In genomic region chr1:151939987-151940386, GRCm38 (mm10) we compare ENCODE assay signal across 20 mouse cellular contexts.
DNase-seq lines count a peak whose midpoint lies in the region; ATAC-seq and TF ChIP-seq lines count a peak whose summit lies in the region.
"Had no signal": no experiment of that assay in that cellular context is flagged by ENCODE, and none has a peak within 500 bp of the region (broad histone marks: within the 10 kb centered on the region; RNA-seq: fewer than 3 reads in every experiment).

No protein-coding gene starts in this region.

- H3K9ac ChIP-seq in forebrain, embryonic 13.5 days, result no peak overlapping the region
- H3K9ac ChIP-seq in forebrain, embryonic 16.5 days (replicated peaks; ENCODE audit: low read depth, low read length), result no peak overlapping the region
- H3K9ac ChIP-seq in heart, embryonic 14.5 days (ENCODE audit: low read length), result peak overlapping the region; percentile 25; the same call in 1 of the 2 replicates
- H3K9ac ChIP-seq in liver, embryonic 11.5 days (ENCODE audit: low read depth, low read length), result no peak overlapping the region
- no peak overlapping the region for H3K9ac ChIP-seq in liver, postnatal 0 days (replicated peaks)
- no peak overlapping the region for H3K9ac ChIP-seq in intestine, embryonic 16.5 days (ENCODE audit: low read depth, low read length)
- H3K9ac ChIP-seq: kidney, embryonic 15.5 days; liver, embryonic 14.5 days had no signal

- TF ChIP-seq CTCF in liver, postnatal 0 days (IDR thresholded peaks at IDR 0.05; ENCODE audit: low read depth), result no peak

- H3K27me3 ChIP-seq in forebrain, embryonic 13.5 days, result no peaks in the 10 kb centered on the region
- H3K27me3 ChIP-seq in forebrain, embryonic 16.5 days (replicated peaks; ENCODE audit: control insufficient read depth, insufficient read depth, low read length), result no peaks in the 10 kb centered on the region
- H3K27me3 ChIP-seq in heart, embryonic 14.5 days (ENCODE audit: control insufficient read depth, insufficient read depth, low read length), result no peaks in the 10 kb centered on the region
- H3K27me3 ChIP-seq in liver, embryonic 11.5 days (replicated peaks; ENCODE audit: control insufficient read depth, insufficient read depth, low read length), result no peaks in the 10 kb centered on the region
- no peaks in the 10 kb centered on the region for H3K27me3 ChIP-seq in liver, postnatal 0 days (ENCODE audit: insufficient read depth, low read length)
- no peaks in the 10 kb centered on the region for H3K27me3 ChIP-seq in intestine, embryonic 16.5 days (replicated peaks; ENCODE audit: control insufficient read depth, insufficient read depth, low read length)
- H3K27me3 ChIP-seq: kidney, embryonic 15.5 days had no signal

- peak overlapping the region; percentile 25; the same call in 1 of the 2 replicates for H3K27ac ChIP-seq in forebrain, embryonic 13.5 days
- H3K27ac ChIP-seq in forebrain, embryonic 16.5 days (ENCODE audit: low read length), result no peak overlapping the region
- H3K27ac ChIP-seq in heart, embryonic 14.5 days (replicated peaks in 1 of 2; ENCODE audit: control insufficient read depth in 1 of 2, insufficient read depth in 1 of 2, low read depth in 2 of 2, low read length in 2 of 2), result 0 out of 4 replicates have a peak overlapping the region, but pooled peaks of 1 of the 2 experiments have one; percentile 16
- H3K27ac ChIP-seq in liver, embryonic 11.5 days (ENCODE audit: low read depth, low read length), result no peak overlapping the region
- no peak overlapping the region for H3K27ac ChIP-seq in liver, postnatal 0 days (ENCODE audit: low read depth)
- H3K27ac ChIP-seq in intestine, embryonic 16.5 days (ENCODE audit: low read length), result no peak overlapping the region
- H3K27ac ChIP-seq: kidney, embryonic 15.5 days; liver, embryonic 14.5 days had no signal

- peaks cover 31% of the 10 kb centered on the region for H3K4me1 ChIP-seq in forebrain, embryonic 13.5 days
- peaks cover 23% of the 10 kb centered on the region for H3K4me1 ChIP-seq in forebrain, embryonic 16.5 days (replicated peaks; ENCODE audit: control insufficient read depth, insufficient read depth, low read length)
- peaks cover 29 to 48% of the 10 kb centered on the region in 2 experiments for H3K4me1 ChIP-seq in heart, embryonic 14.5 days (ENCODE audit: control insufficient read depth in 2 of 2, insufficient read depth in 2 of 2, low read length in 2 of 2)
- H3K4me1 ChIP-seq in liver, embryonic 11.5 days (replicated peaks; ENCODE audit: control insufficient read depth, insufficient read depth, low read length), result peaks cover 22% of the 10 kb centered on the region
- H3K4me1 ChIP-seq in liver, postnatal 0 days (ENCODE audit: insufficient read depth), result no peaks in the 10 kb centered on the region; the same call in none of the 2 replicates
- peaks cover 31% of the 10 kb centered on the region for H3K4me1 ChIP-seq in intestine, embryonic 16.5 days (ENCODE audit: control insufficient read depth, insufficient read depth, low read length)

- 70% methylated on average over 8 of the region's 8 CpGs for WGBS in forebrain, embryonic 13.5 days
- 60% methylated on average over 8 of the region's 8 CpGs for WGBS in forebrain, embryonic 16.5 days
- WGBS in heart, embryonic 14.5 days, result 21% methylated on average over 8 of the region's 8 CpGs
- WGBS in liver, embryonic 11.5 days, result 32% methylated on average over 8 of the region's 8 CpGs
- WGBS in liver, postnatal 0 days (ENCODE audit: insufficient replicate concordance), result 40% methylated on average over 8 of the region's 8 CpGs
- WGBS in intestine, embryonic 16.5 days, result 37% methylated on average over 8 of the region's 8 CpGs

- DNase-seq in heart, postnatal 14 days, result no peak
- DNase-seq in liver, embryonic 11.5 days (ENCODE audit: low spot score), result no peak
- DNase-seq in liver, postnatal 0 days, result no peak
- DNase-seq in cerebellum, postnatal 4 days (ENCODE audit: low spot score in 2 of 2), result no peak
- DNase-seq: adrenal gland, postnatal 14 days; cerebellum, postnatal 10 days; embryo, embryonic 11 days; gastrocnemius, postnatal 10 days; kidney, postnatal 4 days; layer of hippocampus, adult 9-11 months; lung, postnatal 10 days; right cerebral cortex, postnatal 4 days had no signal

- TF ChIP-seq EP300 in liver, postnatal 0 days (IDR thresholded peaks at IDR 0.05; ENCODE audit: low read depth), result no peak

- no peak overlapping the region for H3K4me3 ChIP-seq in forebrain, embryonic 13.5 days
- no peak overlapping the region for H3K4me3 ChIP-seq in forebrain, embryonic 16.5 days (replicated peaks; ENCODE audit: low read length)
- H3K4me3 ChIP-seq in heart, embryonic 14.5 days (ENCODE audit: control insufficient read depth in 1 of 2, insufficient read depth in 1 of 2, low read depth in 1 of 2, low read length in 2 of 2), result no peak overlapping the region
- no peak overlapping the region for H3K4me3 ChIP-seq in liver, embryonic 11.5 days (ENCODE audit: low read depth, low read length)
- no peak overlapping the region for H3K4me3 ChIP-seq in liver, postnatal 0 days (ENCODE audit: low read depth, low read length)
- H3K4me3 ChIP-seq in intestine, embryonic 16.5 days (ENCODE audit: low read length), result no peak overlapping the region
- H3K4me3 ChIP-seq: kidney, embryonic 15.5 days had no signal

- H3K4me2 ChIP-seq in forebrain, embryonic 13.5 days, result no peak overlapping the region
- no peak overlapping the region for H3K4me2 ChIP-seq in forebrain, embryonic 16.5 days (ENCODE audit: low read length)
- H3K4me2 ChIP-seq in heart, embryonic 14.5 days (ENCODE audit: low read length), result peak overlapping the region; percentile 40
- peak overlapping the region; percentile 32 for H3K4me2 ChIP-seq in liver, embryonic 11.5 days
- no peak overlapping the region for H3K4me2 ChIP-seq in liver, postnatal 0 days (ENCODE audit: low read depth, low read length)
- H3K4me2 ChIP-seq in intestine, embryonic 16.5 days (ENCODE audit: low read depth, low read length), result no peak overlapping the region
- H3K4me2 ChIP-seq: kidney, embryonic 15.5 days; midbrain, embryonic 11.5 days had no signal

- intact Hi-C loops in heart, postnatal 14 days (cut with DNase I), result no loop called here

- no peaks in the 10 kb centered on the region for H3K36me3 ChIP-seq in forebrain, embryonic 13.5 days (ENCODE audit: poor library complexity, severe bottlenecking)
- H3K36me3 ChIP-seq in forebrain, embryonic 16.5 days (ENCODE audit: control insufficient read depth, insufficient read depth), result no peaks in the 10 kb centered on the region
- no peaks in the 10 kb centered on the region for H3K36me3 ChIP-seq in heart, embryonic 14.5 days (ENCODE audit: control insufficient read depth, insufficient read depth, low read length)
- H3K36me3 ChIP-seq in liver, embryonic 11.5 days (ENCODE audit: control insufficient read depth, insufficient read depth, low read length), result no peaks in the 10 kb centered on the region
- H3K36me3 ChIP-seq in liver, postnatal 0 days (replicated peaks; ENCODE audit: insufficient read depth, low read length), result no peaks in the 10 kb centered on the region
- H3K36me3 ChIP-seq in intestine, embryonic 16.5 days (ENCODE audit: control insufficient read depth, insufficient read depth, low read length), result no peaks in the 10 kb centered on the region
- H3K36me3 ChIP-seq: G1E; kidney, embryonic 15.5 days had no signal

- no peaks in the 10 kb centered on the region for H3K9me3 ChIP-seq in forebrain, embryonic 13.5 days (replicated peaks)
- H3K9me3 ChIP-seq in forebrain, embryonic 16.5 days (ENCODE audit: control insufficient read depth, low read length), result no peaks in the 10 kb centered on the region
- no peaks in the 10 kb centered on the region for H3K9me3 ChIP-seq in heart, embryonic 14.5 days (ENCODE audit: control insufficient read depth, low read length)
- H3K9me3 ChIP-seq in liver, embryonic 11.5 days (ENCODE audit: control insufficient read depth, low read length), result no peaks in the 10 kb centered on the region
- no peaks in the 10 kb centered on the region for H3K9me3 ChIP-seq in liver, postnatal 0 days (ENCODE audit: low read length)
- no peaks in the 10 kb centered on the region for H3K9me3 ChIP-seq in intestine, embryonic 16.5 days (ENCODE audit: control insufficient read depth, low read length)
- H3K9me3 ChIP-seq: kidney, embryonic 15.5 days had no signal

- ATAC-seq in forebrain, embryonic 13.5 days, result no peak
- ATAC-seq in forebrain, embryonic 16.5 days, result no peak
- no peak for ATAC-seq in heart, embryonic 14.5 days (ENCODE audit: insufficient number of reproducible peaks, insufficient read depth, low FRiP score, low read depth)
- peak; percentile 35; the same call in 1 of the 2 replicates for ATAC-seq in liver, embryonic 11.5 days (replicated peaks; ENCODE audit: low FRiP score)
- no peak for ATAC-seq in liver, postnatal 0 days
- peak; percentile 65 for ATAC-seq in intestine, embryonic 16.5 days

Comparison
In these comparisons a context has a peak if more than half of its experiments do, and no peak if none do; other contexts are left out.
1. ATAC-seq: peak in liver, embryonic 11.5 days (single experiment) and intestine, embryonic 16.5 days (single experiment); none in forebrain, embryonic 13.5 days (single experiment), forebrain, embryonic 16.5 days (single experiment), heart, embryonic 14.5 days (single experiment) and liver, postnatal 0 days (single experiment).
2. H3K4me2 ChIP-seq: peak in heart, embryonic 14.5 days (single experiment) and liver, embryonic 11.5 days (single experiment); none in forebrain, embryonic 13.5 days (single experiment), forebrain, embryonic 16.5 days (single experiment), liver, postnatal 0 days (single experiment) and intestine, embryonic 16.5 days (single experiment).